Comparison of ENCODE assay signal across 12 mouse cellular contexts in the genomic region with DNA sequence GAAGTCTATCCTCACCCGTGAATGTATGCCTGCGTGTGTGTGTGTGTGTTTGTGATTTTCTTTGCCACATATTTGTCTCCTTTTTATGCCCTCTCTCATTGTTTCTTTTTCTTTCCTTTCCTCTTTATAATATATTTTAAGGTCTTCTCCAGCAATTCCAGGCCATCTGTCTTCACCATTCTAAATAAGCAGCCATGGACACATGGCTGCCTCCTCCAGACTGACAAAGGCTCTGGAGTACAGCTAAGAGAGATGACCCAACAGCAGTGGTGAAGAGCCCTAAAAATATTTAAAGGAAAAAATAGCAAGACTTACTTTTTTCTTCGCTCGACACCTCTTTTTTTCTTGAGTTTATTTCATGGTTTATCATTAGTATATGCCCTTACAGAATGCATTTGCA.
"Had no signal": no experiment of that assay in that cellular context is flagged by ENCODE, and none has a peak within 500 bp of the region (broad histone marks: within the 10 kb centered on the region; RNA-seq: fewer than 3 reads in every experiment).

No protein-coding gene starts in this region.

- DNase-seq: lung, adult 18-20 months; lung, embryonic 14.5 days; lung, postnatal 10 days; lung, postnatal 4 days; midbrain, embryonic 14.5 days; retina, postnatal 1 day; right cerebral cortex, postnatal 25 days; right cerebral cortex, postnatal 4 days; spleen, adult 18-20 months; thymus, adult 2 months; thymus, postnatal 25 days; thymus, postnatal 4 days had no signal
